Mouse (Mus musculus) stomach, embryonic 15.5 days (tissue): ENCODE data around the gene Slc6a19. TPM values are rescaled to one million over a fixed set of nuclear protein-coding genes. Genes with fewer than 3 reads are reported as not detected.
"Not testable (repeated sequence)": the region's sequence is repeated elsewhere in the genome, so short reads cannot be mapped to it uniquely, and the experiment has no call there.

Experiments used
- ATAC-seq: fragments of 200-750 bp; cut with Nextera tagmentation; 2 replicates; pipeline ENCODE4 v1.8.0; 2017; ENCODE audit warnings: low read depth, moderate number of reproducible peaks, moderate TSS enrichment; ENCODE audit not compliant: insufficient read depth, low FRiP score
- H3K27ac ChIP-seq: fragments of 300-500 bp; sonication (generic); 2 replicates; pipeline ENCODE4 v1.5.1; 2015; ENCODE audit warnings: mild to moderate bottlenecking, inconsistent platforms
- H3K27me3 ChIP-seq: fragments of 300-500 bp; sonication (generic); replicated peaks from 2 replicates; pipeline ENCODE4 v1.6.1; 2015; ENCODE audit warnings: inconsistent platforms
- H3K36me3 ChIP-seq: fragments of 300-500 bp; sonication (generic); 2 replicates; pipeline ENCODE4 v1.6.1; 2015; ENCODE audit warnings: inconsistent platforms
- H3K4me1 ChIP-seq: fragments of 300-500 bp; sonication (generic); 2 replicates; pipeline ENCODE4 v1.6.1; 2015; ENCODE audit warnings: inconsistent platforms
- H3K4me2 ChIP-seq: fragments of 300-500 bp; sonication (generic); 2 replicates; pipeline ENCODE4 v1.6.1; 2015; ENCODE audit warnings: mild to moderate bottlenecking, inconsistent platforms
- H3K4me3 ChIP-seq: fragments of 300-500 bp; sonication (generic); replicated peaks from 2 replicates; pipeline ENCODE4 v1.5.1; 2015; ENCODE audit warnings: inconsistent platforms
- H3K9ac ChIP-seq: fragments of 300-500 bp; sonication (generic); 2 replicates; pipeline ENCODE4 v1.6.1; 2015; ENCODE audit warnings: inconsistent platforms
- H3K9me3 ChIP-seq: fragments of 300-500 bp; sonication (generic); 2 replicates; pipeline ENCODE4 v1.6.1; 2016; ENCODE audit warnings: inconsistent platforms
- WGBS: fragments of 180-500 bp; shearing (Covaris S2); methylation state at CpG from one replicate; pipeline ENCODE4 v1.1.7; 2015; 5-methylcytosine and 5-hydroxymethylcytosine counted together
- polyA plus RNA-seq: library from polyadenylated mRNA; unstranded; fragments of >200 nt; fragmentation: Nextera tagmentation; extraction: Ambion mirVana; gene quantifications from 2 replicates; pipeline ENCODE4 v1.2.1, GENCODE M21; 2015

Gene Slc6a19
- polyA plus RNA-seq, result 1.7 and 1.9 TPM in 2 replicates

- Histone ChIP-seq H3K27ac (no peak within 1 kb of the TSS), H3K4me3 (no peak within 1 kb of the TSS), H3K9me3 (no peaks in the 10 kb centered on the region), H3K36me3 (no peaks in the 10 kb centered on the region), H3K9ac (no peak within 1 kb of the TSS), H3K4me2 (no peak within 1 kb of the TSS), H3K27me3 (no peaks in the 10 kb centered on the region), H3K4me1 (no peaks in the 10 kb centered on the region)
- no peak for ATAC-seq
- WGBS, result 83% methylated on average over 7 of the region's 7 CpGs
Observed at GRCm38 (mm10) chr13:73704694-73705325, at the start of gene Slc6a19. Gene Slc6a19, minus strand, starts transcription at chr13:73704865.

DNA sequence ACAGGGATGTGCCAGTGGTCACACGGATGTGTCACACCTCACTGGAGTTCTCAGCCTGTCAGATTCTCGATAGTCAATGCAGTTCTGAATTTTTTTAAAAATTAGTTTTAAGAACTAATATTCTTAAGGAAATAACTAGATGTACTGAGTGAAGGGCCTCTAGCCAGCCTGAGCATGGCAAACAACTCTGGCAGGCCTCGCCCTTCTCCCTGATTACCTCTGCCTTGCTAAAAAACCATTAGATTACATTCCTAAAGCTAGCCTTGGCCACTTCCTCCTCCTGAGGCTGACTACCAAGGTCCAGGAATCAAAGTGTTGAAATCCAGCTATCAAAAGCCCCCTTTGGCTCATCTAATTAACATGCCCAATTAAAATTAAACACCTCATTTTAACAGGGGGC is 46.6 kb upstream of the Slc6a19 start:
- Histone ChIP-seq H3K27ac (no peak overlapping the region), H3K4me1 (0 out of 2 replicates have a peak, but pooled peaks cover 6% of the 10 kb centered on the region), H3K9me3 (no peaks in the 10 kb centered on the region), H3K27me3 (0 out of 2 replicates have a peak, but pooled peaks cover 2% of the 10 kb centered on the region), H3K4me3 (no peak overlapping the region), H3K9ac (no peak overlapping the region), H3K36me3 (no peaks in the 10 kb centered on the region), H3K4me2 (no peak overlapping the region)
- WGBS, result 76% methylated on average over 3 of the region's 3 CpGs
- no peak for ATAC-seq

DNA sequence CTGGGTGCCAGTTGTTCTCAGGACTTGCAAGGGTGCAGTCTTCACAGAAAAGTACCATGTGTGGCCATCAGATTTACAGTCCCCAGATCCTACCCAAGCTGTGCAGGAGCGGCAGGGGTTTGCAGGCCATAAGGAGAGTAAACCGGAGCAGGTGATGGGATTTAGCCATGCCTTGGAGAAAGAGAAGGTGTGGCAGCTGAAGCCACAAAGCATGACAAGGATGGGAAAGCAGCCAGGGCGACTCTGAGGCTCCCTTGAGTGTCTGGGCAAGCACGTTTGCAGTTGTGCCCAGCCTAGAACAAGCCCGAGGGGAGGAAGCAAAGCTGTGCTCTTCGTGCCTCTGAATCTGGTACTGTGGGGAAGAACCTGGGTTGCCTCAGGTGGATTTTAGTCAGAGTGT is 45.8 kb upstream of the Slc6a19 start:
- H3K9me3 ChIP-seq, result no peaks in the 10 kb centered on the region
- 0 out of 2 replicates have a peak, but pooled peaks cover 2% of the 10 kb centered on the region for H3K27me3 ChIP-seq
- H3K4me2 ChIP-seq, result no peak overlapping the region
- 0 out of 2 replicates have a peak, but pooled peaks cover 6% of the 10 kb centered on the region for H3K4me1 ChIP-seq
- WGBS, result 59% methylated on average over 6 of the region's 6 CpGs
- H3K9ac ChIP-seq, result no peak overlapping the region
- ATAC-seq, result no peak
- no peak overlapping the region for H3K4me3 ChIP-seq
- H3K27ac ChIP-seq, result no peak overlapping the region
- H3K36me3 ChIP-seq, result no peaks in the 10 kb centered on the region

GRCm38 (mm10) chr13:73748663-73749440 is 44.2 kb upstream of the Slc6a19 start:
- Histone ChIP-seq H3K9me3 (no peaks in the 10 kb centered on the region), H3K27ac (0 out of 2 replicates have a peak overlapping the region, but pooled peaks have one; percentile 10), H3K4me2 (no peak overlapping the region), H3K36me3 (no peaks in the 10 kb centered on the region), H3K4me1 (0 out of 2 replicates have a peak, but pooled peaks cover 6% of the 10 kb centered on the region), H3K4me3 (no peak overlapping the region), H3K9ac (no peak overlapping the region), H3K27me3 (0 out of 2 replicates have a peak, but pooled peaks cover 2% of the 10 kb centered on the region)
- WGBS, result 39% methylated on average over 15 of the region's 15 CpGs
- ATAC-seq, result no peak

DNA sequence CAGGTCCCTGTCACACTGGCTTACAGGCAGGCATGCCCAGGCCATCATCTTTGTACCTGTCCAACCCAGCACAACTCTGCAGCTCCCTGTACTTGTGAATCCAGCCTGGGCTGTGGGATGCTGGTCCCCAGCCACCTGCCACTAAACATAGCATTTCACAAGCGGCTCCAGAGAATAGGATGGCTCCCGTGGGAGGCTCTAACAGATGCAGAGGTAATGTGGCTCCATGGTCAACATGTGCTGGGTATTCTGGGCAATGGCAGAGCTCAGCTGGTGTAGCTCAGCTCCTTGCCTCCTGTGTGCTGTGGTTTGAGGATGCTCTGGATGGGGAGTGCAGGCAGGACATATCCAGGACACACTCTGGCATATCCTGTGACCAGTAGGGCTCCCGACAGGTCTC is 39.0 kb upstream of the Slc6a19 start:
- Histone ChIP-seq H3K9ac (no peak overlapping the region), H3K36me3 (no peaks in the 10 kb centered on the region), H3K4me3 (no peak overlapping the region), H3K4me1 (no peaks in the 10 kb centered on the region), H3K9me3 (no peaks in the 10 kb centered on the region), H3K4me2 (no peak overlapping the region), H3K27me3 (0 out of 2 replicates have a peak, but pooled peaks cover 2% of the 10 kb centered on the region), H3K27ac (no peak overlapping the region)
- no peak for ATAC-seq
- 65% methylated on average over 3 of the region's 3 CpGs for WGBS

GRCm38 (mm10) chr13:73742944-73743343 is 38.3 kb upstream of the Slc6a19 start:
- Histone ChIP-seq H3K4me3 (no peak overlapping the region), H3K9me3 (no peaks in the 10 kb centered on the region), H3K36me3 (no peaks in the 10 kb centered on the region), H3K4me1 (no peaks in the 10 kb centered on the region), H3K9ac (no peak overlapping the region), H3K27me3 (no peaks in the 10 kb centered on the region), H3K27ac (no peak overlapping the region), H3K4me2 (no peak overlapping the region)
- ATAC-seq, result 0 out of 2 replicates have a peak, but pooled peaks have one; percentile 16
- 53% methylated on average over 4 of the region's 4 CpGs for WGBS

DNA sequence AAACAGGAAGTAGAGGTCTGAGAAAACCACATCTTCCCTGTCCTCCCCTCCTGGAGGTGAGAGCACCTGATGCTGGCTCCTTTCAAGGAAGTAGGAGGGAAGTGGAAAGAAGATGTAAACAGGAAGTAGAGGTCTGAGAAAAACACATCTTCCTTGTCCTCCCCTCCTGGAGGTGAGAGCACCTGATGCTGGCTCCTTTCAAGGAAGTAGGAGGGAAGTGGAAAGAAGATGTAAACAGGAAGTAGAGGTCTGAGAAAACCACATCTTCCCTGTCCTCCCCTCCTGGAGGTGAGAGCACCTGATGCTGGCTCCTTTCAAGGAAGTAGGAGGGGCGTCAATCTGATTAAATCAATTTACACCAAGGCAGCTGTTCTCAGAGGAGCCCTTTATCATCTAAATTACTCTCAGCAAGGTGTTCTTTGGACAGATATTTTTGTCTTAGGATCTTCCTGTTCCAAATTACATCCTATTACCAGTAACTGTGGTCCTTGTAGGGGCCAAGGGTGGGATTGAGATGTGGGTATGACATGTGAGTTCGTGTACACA is 35.8 kb upstream of the Slc6a19 start:
- H3K36me3 ChIP-seq, H3K27me3 ChIP-seq, H3K9me3 ChIP-seq, H3K4me3 ChIP-seq, H3K4me2 ChIP-seq, H3K9ac ChIP-seq, H3K4me1 ChIP-seq, H3K27ac ChIP-seq, ATAC-seq: not testable (repeated sequence)
- 21% methylated on average over 2 of the region's 2 CpGs for WGBS

- 0 out of 2 replicates have a peak, but pooled peaks cover 4% of the 10 kb centered on the region for H3K27me3 ChIP-seq
- H3K9ac ChIP-seq, result no peak overlapping the region
- 77% methylated on average over 3 of the region's 3 CpGs for WGBS
- no peaks in the 10 kb centered on the region for H3K9me3 ChIP-seq
- peaks cover 3% of the 10 kb centered on the region; the same call in 1 of the 2 replicates for H3K4me1 ChIP-seq
- no peak overlapping the region for H3K4me3 ChIP-seq
- no peaks in the 10 kb centered on the region for H3K36me3 ChIP-seq
- H3K4me2 ChIP-seq, result no peak overlapping the region
- ATAC-seq, result no peak
- no peak overlapping the region for H3K27ac ChIP-seq
Observed at GRCm38 (mm10) chr13:73736943-73737342, 32.3 kb upstream of the Slc6a19 start.

GRCm38 (mm10) chr13:73735928-73736327 is 31.3 kb upstream of the Slc6a19 start:
- Histone ChIP-seq H3K4me2 (no peak overlapping the region), H3K4me1 (peaks cover 3% of the 10 kb centered on the region; the same call in 1 of the 2 replicates), H3K9ac (no peak overlapping the region), H3K36me3 (no peaks in the 10 kb centered on the region), H3K27ac (no peak overlapping the region), H3K9me3 (no peaks in the 10 kb centered on the region), H3K4me3 (no peak overlapping the region), H3K27me3 (0 out of 2 replicates have a peak, but pooled peaks cover 4% of the 10 kb centered on the region)
- no peak for ATAC-seq
- 70% methylated on average over 2 of the region's 2 CpGs for WGBS

GRCm38 (mm10) chr13:73735270-73735669 is 30.6 kb upstream of the Slc6a19 start:
- Histone ChIP-seq H3K27me3 (0 out of 2 replicates have a peak, but pooled peaks cover 4% of the 10 kb centered on the region), H3K27ac (no peak overlapping the region), H3K4me1 (peaks cover 3% of the 10 kb centered on the region; the same call in 1 of the 2 replicates), H3K9ac (no peak overlapping the region), H3K4me3 (no peak overlapping the region), H3K4me2 (no peak overlapping the region), H3K9me3 (no peaks in the 10 kb centered on the region), H3K36me3 (no peaks in the 10 kb centered on the region)
- WGBS, result 39% methylated on average over 8 of the region's 8 CpGs
- ATAC-seq, result peak; percentile 67

DNA sequence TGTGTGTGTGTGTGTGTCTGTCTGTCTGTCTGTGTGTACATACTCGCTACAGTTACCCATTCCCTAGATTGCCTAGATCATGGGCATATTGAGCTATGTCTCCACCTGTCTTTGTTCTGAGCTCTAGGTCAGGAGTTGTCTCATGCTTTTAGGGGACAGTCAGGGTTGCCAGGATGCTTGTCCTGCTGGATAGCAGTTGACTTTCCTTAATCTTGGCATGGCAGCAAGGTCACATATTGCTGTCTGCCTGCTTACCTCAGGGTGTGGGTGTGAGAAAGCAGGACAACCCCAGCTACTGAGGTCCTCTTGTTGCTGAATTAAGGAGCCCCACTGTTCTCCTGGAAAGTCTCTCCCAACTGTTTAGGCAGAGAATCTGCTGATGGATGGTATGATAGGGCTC is 29.7 kb upstream of the Slc6a19 start:
- no peaks in the 10 kb centered on the region for H3K9me3 ChIP-seq
- peaks cover 3% of the 10 kb centered on the region; the same call in 1 of the 2 replicates for H3K4me1 ChIP-seq
- no peaks in the 10 kb centered on the region for H3K36me3 ChIP-seq
- H3K27me3 ChIP-seq, result 0 out of 2 replicates have a peak, but pooled peaks cover 4% of the 10 kb centered on the region
- WGBS, result 84% methylated on average over 1 of the region's 1 CpGs
- H3K9ac ChIP-seq, result no peak overlapping the region
- H3K27ac ChIP-seq, result no peak overlapping the region
- ATAC-seq, result no peak
- H3K4me3 ChIP-seq, result no peak overlapping the region
- no peak overlapping the region for H3K4me2 ChIP-seq
